Mouse (Mus musculus) MEL (cell line): ENCODE results near the gene Ccnb2.

Experiments used
- CHD1 ChIP-seq: IDR thresholded peaks from 2 replicates; pipeline ENCODE4 v1.6.1; 2012; ENCODE audit warnings: low read depth, mild to moderate bottlenecking, inconsistent platforms, low read length, improper control_type of control experiment
- CTCF ChIP-seq, 3 experiments: IDR thresholded peaks in 2 of 3; conservative IDR thresholded peaks in 1 of 3; 2 replicates each; pipeline ENCODE4 v1.5.1; 2011 to 2012; ENCODE audit warnings: low read length in 3 of 3, low read depth in 2 of 3, mild to moderate bottlenecking in 2 of 3, improper control_type of control experiment in 1 of 3, inconsistent platforms in 1 of 3, mixed read lengths in 1 of 3, moderate library complexity in 1 of 3; ENCODE audit not compliant: control insufficient read depth in 1 of 3, insufficient read depth in 1 of 3, poor library complexity in 1 of 3, severe bottlenecking in 1 of 3
- EP300 ChIP-seq, 2 experiments: IDR thresholded peaks; 2 replicates each; pipeline ENCODE4 v1.6.1; 2011; ENCODE audit warnings: improper control_type of control experiment in 2 of 2, low read length in 2 of 2, low read depth in 1 of 2, mild to moderate bottlenecking in 1 of 2
- HCFC1 ChIP-seq: IDR thresholded peaks from 2 replicates; pipeline ENCODE4 v1.6.1; 2012; ENCODE audit warnings: low read depth, mild to moderate bottlenecking, inconsistent platforms, low read length, improper control_type of control experiment, moderate library complexity
- MAZ ChIP-seq: IDR thresholded peaks from 2 replicates; pipeline ENCODE4 v1.6.1; 2012; ENCODE audit warnings: low read depth, mild to moderate bottlenecking, inconsistent platforms, low read length, improper control_type of control experiment
- MEF2A ChIP-seq: IDR thresholded peaks from 2 replicates; pipeline ENCODE4 v1.6.1; 2014; ENCODE audit warnings: low read depth, mild to moderate bottlenecking, inconsistent platforms, low read length, improper control_type of control experiment; ENCODE audit not compliant: poor library complexity, insufficient replicate concordance, severe bottlenecking; ENCODE audit errors: extremely low read depth
- MYC ChIP-seq: IDR thresholded peaks from 2 replicates; pipeline ENCODE4 v1.6.1; 2011; ENCODE audit warnings: low read depth, mild to moderate bottlenecking, low read length, improper control_type of control experiment, moderate library complexity
- RAD21 ChIP-seq: IDR thresholded peaks from 2 replicates; pipeline ENCODE4 v1.6.1; 2011; ENCODE audit warnings: mild to moderate bottlenecking, low read depth, low read length, improper control_type of control experiment
- SMC3 ChIP-seq: IDR thresholded peaks from 2 replicates; pipeline ENCODE4 v1.6.1; 2011; ENCODE audit warnings: low read depth, low read length, improper control_type of control experiment
- TBP ChIP-seq: IDR thresholded peaks from 2 replicates; pipeline ENCODE4 v1.8.0; 2011; ENCODE audit warnings: low read depth, low read length, improper control_type of control experiment
- USF1 ChIP-seq: IDR thresholded peaks from 2 replicates; pipeline ENCODE4 v1.6.1; 2014; ENCODE audit warnings: low read depth, mild to moderate bottlenecking, inconsistent platforms, low read length, improper control_type of control experiment, moderate library complexity
- ZC3H11A ChIP-seq: IDR thresholded peaks from 2 replicates; pipeline ENCODE4 v1.6.1; 2012; ENCODE audit warnings: low read depth, mild to moderate bottlenecking, inconsistent platforms, low read length, improper control_type of control experiment

DNA sequence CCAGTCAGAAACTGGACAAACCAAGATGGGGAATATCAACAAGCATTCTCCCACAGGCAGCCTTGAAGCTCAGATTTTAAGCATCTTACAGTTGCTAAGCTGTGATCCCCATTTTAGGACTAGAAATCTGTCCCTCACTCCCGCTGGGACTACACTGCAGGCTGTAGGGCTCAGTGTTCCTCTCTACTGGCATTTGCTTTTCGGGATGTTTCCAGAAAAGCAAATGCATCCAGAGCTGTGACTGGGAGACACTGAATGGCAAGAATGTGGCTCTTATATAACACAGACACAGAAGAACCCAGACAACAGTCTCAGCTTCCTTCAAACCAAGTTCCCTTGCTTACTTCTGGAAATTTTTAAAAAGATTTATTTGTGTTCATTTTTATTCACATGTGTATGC is 55.4 kb downstream of the Ccnb2 start:
- TF ChIP-seq TBP (no peak), SMC3 (no peak), ZC3H11A (no peak), CTCF (IDR thresholded peaks at IDR 0.05 in 2 of 3, conservative IDR thresholded peaks at IDR 0.05 in 1 of 3; ENCODE audit: control insufficient read depth in 1 of 3, insufficient read depth in 1 of 3, low read depth in 2 of 3, low read length in 3 of 3, poor library complexity in 1 of 3, severe bottlenecking in 1 of 3) (no peak), MYC (no peak), RAD21 (no peak), MEF2A (no peak), EP300 (IDR thresholded peaks at IDR 0.05; ENCODE audit: low read depth in 1 of 2, low read length in 2 of 2) (no peak), HCFC1 (no peak), USF1 (no peak), CHD1 (no peak), MAZ (no peak)
